Mouse (Mus musculus) cortical plate, adult 2 months (tissue): Measurements from ENCODE around the gene Oxsr1. TPM values are rescaled to one million over a fixed set of nuclear protein-coding genes. Genes with fewer than 3 reads are reported as not detected.
A peak's percentile ranks its signal among the peaks of the same experiment; 100 is the strongest.
"Not testable (repeated sequence)": the region's sequence is repeated elsewhere in the genome, so short reads cannot be mapped to it uniquely, and the experiment has no call there.

ENCODE experiments used
- H3K27ac ChIP-seq: fragments of 200-500 bp; 2 replicates; pipeline ENCODE4 v1.5.1; 2012; ENCODE audit warnings: low read length, control low read depth, inconsistent platforms; ENCODE audit not compliant: insufficient read depth
- H3K4me1 ChIP-seq: fragments of 200-500 bp; 2 replicates; pipeline ENCODE4 v1.6.1; 2011; ENCODE audit warnings: low read length; ENCODE audit not compliant: control insufficient read depth, insufficient read depth
- H3K4me3 ChIP-seq: fragments of 200-500 bp; 2 replicates; pipeline ENCODE4 v1.5.1; 2011; ENCODE audit warnings: mild to moderate bottlenecking, low read length, control low read depth; ENCODE audit not compliant: insufficient read depth
- CTCF ChIP-seq: fragments of 200-500 bp; IDR thresholded peaks from 2 replicates; pipeline ENCODE4 v1.5.1; 2011; ENCODE audit warnings: mild to moderate bottlenecking, control low read depth, low read length; ENCODE audit not compliant: insufficient read depth; ENCODE audit errors: extremely low read depth
- POLR2A ChIP-seq: fragments of 200-500 bp; IDR thresholded peaks from 2 replicates; pipeline ENCODE4 v1.6.1; 2011; ENCODE audit warnings: mild to moderate bottlenecking, low read length, control low read depth; ENCODE audit not compliant: insufficient read depth; ENCODE audit errors: extremely low read depth
- polyA plus RNA-seq: library from polyadenylated mRNA; depleted of rRNA; stranded (reverse); fragments of >200 nt; gene quantifications from 2 replicates; pipeline ENCODE4 v1.2.3, GENCODE M21; 2012; rRNA removed

Gene Oxsr1
- 44.2 and 46.9 TPM in 2 replicates for polyA plus RNA-seq

DNA sequence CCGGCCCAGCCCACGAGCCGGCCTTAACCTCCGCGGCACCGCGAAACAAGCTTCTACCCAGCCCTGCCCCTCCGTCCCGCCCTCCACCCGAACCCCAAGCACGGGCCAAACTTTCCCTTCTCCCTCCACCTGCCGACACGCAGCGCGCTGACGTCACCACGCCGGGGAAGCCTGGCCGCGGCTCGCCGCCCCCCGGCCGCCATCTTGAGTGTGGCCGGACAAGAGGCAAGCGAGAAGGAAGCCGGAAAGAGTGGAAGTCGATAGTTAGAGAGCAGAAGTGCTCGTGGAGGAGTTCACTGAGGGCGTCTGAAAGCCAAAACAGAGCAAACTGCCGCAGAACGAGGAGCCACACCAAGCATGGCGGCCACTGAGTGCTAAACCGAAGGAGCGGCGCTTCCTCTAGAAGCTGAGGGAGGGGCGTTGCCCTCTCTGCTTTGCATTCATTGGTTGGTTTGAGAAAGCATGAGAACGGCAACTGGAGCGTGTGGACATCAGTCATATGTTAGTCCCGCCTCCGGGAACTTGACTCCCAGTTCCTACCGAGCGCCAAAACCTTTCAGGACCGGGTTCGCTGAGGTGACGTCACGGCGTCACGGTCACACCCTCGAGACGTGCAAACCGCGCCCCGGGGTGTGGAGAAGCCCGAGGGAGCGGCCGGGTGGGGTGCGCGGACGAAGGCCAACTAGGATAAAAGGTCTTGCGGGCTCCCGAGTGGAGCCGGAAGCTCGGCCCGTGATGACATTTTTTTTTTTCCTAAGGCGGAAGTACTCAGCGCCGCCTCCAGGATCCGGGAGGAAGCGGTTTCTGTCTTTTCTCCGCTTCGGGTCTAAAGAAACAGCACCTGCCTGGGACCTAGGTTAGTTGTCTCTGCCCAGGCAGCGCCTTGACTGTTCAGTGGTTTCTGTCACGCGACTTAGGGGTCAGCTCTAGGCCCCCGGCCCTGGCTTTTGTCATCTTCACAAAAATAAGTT is at the start of gene Oxsr1:
Oxsr1 (minus strand) TSS at position 139 of the 971 bp plus-strand sequence.
- TF ChIP-seq POLR2A (peak; percentile 44), CTCF (0 out of 2 replicates have a peak, but pooled peaks have one; percentile 12)
- peak within 1 kb of the TSS; percentile 99 for H3K4me3 ChIP-seq

DNA sequence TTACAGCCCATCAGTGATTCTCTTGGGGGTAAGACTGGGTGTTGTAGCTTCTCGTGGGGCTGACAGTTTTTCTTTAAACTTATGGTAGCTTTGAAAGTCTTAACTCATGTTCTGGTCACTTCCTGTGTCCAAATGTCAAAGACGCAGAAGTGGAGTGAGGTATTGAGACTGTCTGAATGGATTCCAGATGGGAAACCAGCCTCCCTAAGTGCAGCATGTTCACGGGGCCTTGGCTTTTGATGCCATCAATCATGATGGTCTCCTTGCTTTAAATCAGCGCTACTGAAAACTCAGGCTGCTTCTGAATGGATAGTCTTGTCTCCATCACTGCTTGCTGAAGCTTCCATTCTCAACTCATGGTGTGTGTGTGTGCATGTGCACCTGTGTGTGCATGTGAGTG is 49.0 kb upstream of the Oxsr1 start:
- no peak for TF ChIP-seq POLR2A
- no peak for TF ChIP-seq CTCF
- no peaks in the 10 kb centered on the region for H3K4me1 ChIP-seq
- no peak overlapping the region for H3K27ac ChIP-seq
- no peak overlapping the region for H3K4me3 ChIP-seq

More for the DNA sequence above, at the start of gene Oxsr1:
- Histone ChIP-seq H3K4me1 (peaks cover 2% of the 10 kb centered on the region; the same call in 1 of the 2 replicates), H3K27ac (peak within 1 kb of the TSS; percentile 99)

DNA sequence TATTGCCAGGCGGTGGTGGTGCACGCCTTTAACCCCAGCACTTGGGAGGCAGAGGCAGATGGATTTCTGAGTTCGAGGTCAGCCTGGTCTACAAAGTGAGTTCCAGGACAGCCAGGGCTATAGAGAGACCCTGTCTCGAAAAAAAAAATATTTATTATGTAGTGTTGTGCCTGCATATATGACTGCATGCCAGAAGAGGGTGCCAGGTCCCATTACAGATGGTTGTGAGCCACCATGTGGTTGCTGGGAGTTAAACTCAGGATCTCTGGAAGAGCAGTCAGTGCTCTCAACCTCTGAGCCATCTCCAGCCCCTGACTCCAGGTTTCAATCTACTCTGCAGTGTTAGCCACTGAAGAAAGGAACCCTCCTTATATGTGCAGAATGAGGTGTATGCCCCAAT is 48.5 kb upstream of the Oxsr1 start:
- not testable (repeated sequence) for H3K4me1 ChIP-seq, H3K27ac ChIP-seq, H3K4me3 ChIP-seq

DNA sequence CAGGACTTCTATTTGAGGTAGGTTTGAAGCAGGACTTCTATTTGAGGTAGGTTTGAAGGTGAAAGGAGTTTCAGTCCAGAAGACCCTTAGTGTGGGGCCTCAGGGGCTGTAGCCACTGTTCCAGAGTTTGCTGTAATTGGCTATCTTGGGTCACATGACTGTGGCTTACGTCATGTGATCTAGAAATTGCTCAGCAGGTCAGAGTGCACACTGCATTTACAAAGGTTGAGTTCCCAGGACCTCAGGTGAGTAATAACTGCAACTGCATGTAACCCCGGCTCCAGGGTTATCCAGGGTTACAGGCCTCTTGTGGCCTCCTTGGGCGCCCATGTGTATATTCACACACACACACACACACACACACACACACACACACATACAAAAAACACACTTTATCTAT is 46.1 kb upstream of the Oxsr1 start:
- Histone ChIP-seq H3K4me3 (no peak overlapping the region), H3K4me1 (no peaks in the 10 kb centered on the region), H3K27ac (no peak overlapping the region)
- TF ChIP-seq POLR2A: no peak
- TF ChIP-seq CTCF: no peak

DNA sequence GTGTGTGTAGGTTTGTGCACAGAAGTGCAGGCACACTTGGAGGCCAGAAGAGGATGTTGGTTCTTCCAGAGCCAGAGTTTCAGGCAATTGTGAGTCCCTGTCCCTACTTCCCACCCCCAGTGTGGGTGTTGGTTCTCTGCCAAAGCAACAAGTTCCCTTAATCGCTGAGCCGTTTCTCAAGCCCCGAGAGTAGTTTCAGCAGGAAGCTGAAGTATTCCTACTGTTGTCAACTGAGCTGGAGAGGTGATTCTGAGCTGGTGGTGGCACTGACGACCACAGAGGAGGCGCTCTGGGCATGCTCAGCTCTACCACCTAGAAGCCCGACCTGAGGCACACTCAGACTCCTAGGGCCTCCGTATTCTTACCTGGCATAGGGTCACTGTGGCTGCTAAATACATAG is 43.1 kb upstream of the Oxsr1 start, which contains the start of gene Slc22a14:
Slc22a14 (minus strand) TSS at position 270 of the 400 bp plus-strand sequence.
- Histone ChIP-seq H3K4me1 (no peaks in the 10 kb centered on the region), H3K27ac (no peak within 1 kb of the TSS), H3K4me3 (no peak within 1 kb of the TSS)
- TF ChIP-seq POLR2A: no peak

DNA sequence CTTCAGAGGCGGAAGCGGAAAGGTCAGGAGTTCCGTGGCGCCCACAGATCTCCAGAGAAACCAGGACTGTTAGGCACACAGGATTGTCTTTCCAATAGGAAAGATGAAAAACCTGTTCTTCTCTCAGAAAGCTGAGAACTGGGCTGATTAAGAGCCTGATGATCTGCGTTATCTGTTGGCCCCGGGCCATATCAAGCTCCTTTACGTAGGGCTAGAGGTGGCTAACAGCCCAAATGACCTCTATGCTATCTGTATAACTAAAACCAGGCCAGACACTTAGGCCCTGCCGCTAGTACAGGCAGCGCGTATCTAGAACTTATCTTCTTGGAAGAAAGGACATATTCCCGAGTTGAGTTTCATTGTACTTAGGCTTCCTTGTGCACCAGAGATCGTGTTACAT is 41.0 kb upstream of the Oxsr1 start:
- TF ChIP-seq POLR2A (no peak), CTCF (no peak)
- H3K4me3 ChIP-seq: no peak overlapping the region
- H3K27ac ChIP-seq: no peak overlapping the region
- no peaks in the 10 kb centered on the region for H3K4me1 ChIP-seq

DNA sequence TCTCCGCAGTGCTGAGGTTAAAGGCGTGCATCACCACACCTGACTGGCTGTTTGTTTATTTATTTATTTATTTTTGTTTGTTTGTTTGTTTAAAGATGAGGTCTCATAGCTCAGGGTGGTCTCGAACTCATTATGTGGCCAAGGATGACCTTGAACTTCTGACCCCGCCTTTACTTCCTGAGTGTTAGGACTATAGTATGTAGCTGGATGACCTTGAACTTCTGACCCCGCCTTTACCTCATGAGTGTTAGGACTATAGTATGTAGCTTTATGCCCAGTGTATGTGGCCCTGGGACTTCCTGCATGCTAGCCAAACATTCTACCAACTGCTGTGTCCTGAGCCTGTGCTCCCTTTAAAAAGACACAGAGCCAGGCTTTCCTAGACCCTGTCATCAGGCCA is 39.2 kb upstream of the Oxsr1 start:
- H3K4me3 ChIP-seq: no peak overlapping the region
- H3K27ac ChIP-seq: no peak overlapping the region
- H3K4me1 ChIP-seq: no peaks in the 10 kb centered on the region
- no peak for TF ChIP-seq POLR2A
- no peak for TF ChIP-seq CTCF

- TF ChIP-seq POLR2A: no peak
- no peak for TF ChIP-seq CTCF
- peak overlapping the region; percentile 31; the same call in 1 of the 2 replicates for H3K4me3 ChIP-seq
- no peaks in the 10 kb centered on the region for H3K4me1 ChIP-seq
- H3K27ac ChIP-seq: no peak overlapping the region
Measured at GRCm38 (mm10) chr9:119358058-119358429, 35.8 kb upstream of the Oxsr1 start.

DNA sequence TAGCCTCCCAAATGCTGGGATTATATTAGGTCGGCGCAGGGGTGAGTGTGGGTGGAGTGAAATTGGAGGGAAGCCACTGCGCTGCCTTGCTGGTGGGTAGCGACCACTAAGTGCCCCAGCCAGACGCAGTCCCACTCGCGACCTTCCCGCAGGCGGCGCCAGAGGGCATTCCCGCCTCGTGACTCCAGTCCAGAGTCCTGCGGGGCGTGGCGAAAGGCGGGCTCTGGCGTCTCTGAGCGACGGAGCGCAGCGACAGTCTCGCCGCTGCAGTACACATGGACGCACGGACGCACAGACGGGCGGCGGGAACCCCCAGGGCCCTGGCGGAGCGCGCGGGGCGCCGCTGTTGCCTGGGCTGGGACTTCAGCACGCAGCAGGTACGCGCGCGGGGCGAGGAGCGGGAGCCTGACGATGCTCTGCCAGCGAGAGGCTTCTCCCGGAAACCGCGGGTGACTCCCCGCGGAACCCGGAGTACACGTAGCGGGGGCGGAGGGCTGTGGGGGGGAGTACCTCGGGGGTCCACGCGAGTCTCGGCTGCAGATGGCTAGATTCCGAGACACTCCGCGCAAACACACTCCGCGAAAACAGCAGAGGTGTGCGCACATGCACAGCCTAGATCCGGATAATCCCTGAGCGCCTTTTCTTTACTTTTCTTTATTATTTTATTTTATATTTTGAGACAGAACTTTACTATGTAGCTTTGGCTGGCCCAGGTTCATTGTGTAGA is 35.3 kb upstream of the Oxsr1 start, which contains the start of gene Xylb:
Xylb (plus strand) TSS at position 51 of the 727 bp plus-strand sequence.
- TF ChIP-seq CTCF (peak; percentile 67), POLR2A (0 out of 2 replicates have a peak, but pooled peaks have one; percentile 48)
- Histone ChIP-seq H3K4me1 (no peaks in the 10 kb centered on the region), H3K27ac (no peak within 1 kb of the TSS), H3K4me3 (peak within 1 kb of the TSS; percentile 31)

DNA sequence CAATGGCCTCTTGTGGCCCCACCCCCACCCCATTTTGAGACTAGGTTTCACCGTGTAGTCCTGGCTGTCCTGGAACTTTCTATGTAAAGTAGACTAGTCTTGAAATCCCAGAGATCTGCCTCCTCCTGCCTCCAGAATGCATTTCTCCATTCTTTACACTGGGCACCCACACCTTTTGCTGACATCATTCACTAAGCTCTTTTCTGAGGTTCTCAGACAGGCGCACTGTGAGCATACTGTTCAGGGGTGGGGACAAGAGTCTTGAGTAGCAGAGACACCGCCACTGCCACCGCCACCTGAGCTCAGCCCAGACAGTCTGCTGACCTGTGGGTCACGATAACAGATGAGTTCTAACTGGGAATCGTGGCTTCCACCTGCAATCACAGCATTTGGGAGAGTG is 33.7 kb upstream of the Oxsr1 start:
- no peak overlapping the region for H3K27ac ChIP-seq
- no peak overlapping the region for H3K4me3 ChIP-seq
- TF ChIP-seq CTCF (no peak), POLR2A (no peak)
- no peaks in the 10 kb centered on the region for H3K4me1 ChIP-seq
